Mouse (Mus musculus): ENCODE data around the gene Slc27a4. TPM values are rescaled to one million over a fixed set of nuclear protein-coding genes. Genes with fewer than 3 reads are reported as not detected.

Slc27a4 gene
- total and polyA plus RNA-seq, 2 experiments from 2014 or later: 8.4 to 28.2 TPM

GRCm38 (mm10) chr2:29815678-29816371, 13.4 kb downstream of the Slc27a4 start:
- DNase-seq (ENCODE audit: low spot score) (no peak), ATAC-seq (ENCODE audit: insufficient read depth, low read depth) (no peak)
- Histone ChIP-seq H3K4me1 (ENCODE audit: control insufficient read depth, insufficient read depth) (no peaks in the 10 kb centered on the region), H3K9ac (replicated peaks; ENCODE audit: low read depth, low read length) (no peak overlapping the region), H3K36me3 (replicated peaks; ENCODE audit: control insufficient read depth, insufficient read depth, low read length) (peaks cover 52% of the 10 kb centered on the region), H3K4me3 (ENCODE audit: low read depth, low read length) (no peak overlapping the region), H3K4me2 (ENCODE audit: low read depth, low read length) (no peak overlapping the region), H3K27ac (ENCODE audit: low read depth) (no peak overlapping the region), H3K27me3 (ENCODE audit: control insufficient read depth, insufficient read depth, low read length) (no peaks in the 10 kb centered on the region), H3K9me3 (replicated peaks; ENCODE audit: control insufficient read depth, low read length) (no peaks in the 10 kb centered on the region)
- TF ChIP-seq EP300 (IDR thresholded peaks at IDR 0.05; ENCODE audit: low read depth): no peak
- no peak for TF ChIP-seq CTCF (IDR thresholded peaks at IDR 0.05; ENCODE audit: low read depth)
- 77% methylated on average over 11 of the region's 11 CpGs for WGBS

GRCm38 (mm10) chr2:29817426-29818232, 15.2 kb downstream of the Slc27a4 start:
- H3K9ac ChIP-seq (replicated peaks; ENCODE audit: low read depth, low read length): no peak overlapping the region
- H3K27ac ChIP-seq (ENCODE audit: low read depth): no peak overlapping the region
- peaks cover 37% of the 10 kb centered on the region for H3K36me3 ChIP-seq (replicated peaks; ENCODE audit: control insufficient read depth, insufficient read depth, low read length)
- H3K4me2 ChIP-seq (ENCODE audit: low read depth, low read length): no peak overlapping the region
- H3K4me1 ChIP-seq (ENCODE audit: control insufficient read depth, insufficient read depth): no peaks in the 10 kb centered on the region
- ATAC-seq (ENCODE audit: insufficient read depth, low read depth) (peak; percentile 62; the same call in 1 of the 2 replicates), DNase-seq (ENCODE audit: low spot score) (peak; percentile 72)
- no peak overlapping the region for H3K4me3 ChIP-seq (ENCODE audit: low read depth, low read length)
- H3K27me3 ChIP-seq (ENCODE audit: control insufficient read depth, insufficient read depth, low read length): no peaks in the 10 kb centered on the region
- TF ChIP-seq EP300 (IDR thresholded peaks at IDR 0.05; ENCODE audit: low read depth): no peak
- TF ChIP-seq CTCF (IDR thresholded peaks at IDR 0.05; ENCODE audit: low read depth): peak; percentile 90
- H3K9me3 ChIP-seq (replicated peaks; ENCODE audit: control insufficient read depth, low read length): no peaks in the 10 kb centered on the region
- WGBS: 33% methylated on average over 8 of the region's 8 CpGs

GRCm38 (mm10) chr2:29819363-29819762, 16.9 kb downstream of the Slc27a4 start:
- Histone ChIP-seq H3K4me1 (ENCODE audit: control insufficient read depth, insufficient read depth) (no peaks in the 10 kb centered on the region), H3K4me2 (ENCODE audit: low read depth, low read length) (no peak overlapping the region), H3K9ac (replicated peaks; ENCODE audit: low read depth, low read length) (no peak overlapping the region), H3K27ac (ENCODE audit: low read depth) (no peak overlapping the region), H3K4me3 (ENCODE audit: low read depth, low read length) (no peak overlapping the region), H3K9me3 (replicated peaks; ENCODE audit: control insufficient read depth, low read length) (no peaks in the 10 kb centered on the region), H3K27me3 (ENCODE audit: control insufficient read depth, insufficient read depth, low read length) (no peaks in the 10 kb centered on the region), H3K36me3 (replicated peaks; ENCODE audit: control insufficient read depth, insufficient read depth, low read length) (peaks cover 22% of the 10 kb centered on the region)
- no peak for TF ChIP-seq EP300 (IDR thresholded peaks at IDR 0.05; ENCODE audit: low read depth)
- TF ChIP-seq CTCF (IDR thresholded peaks at IDR 0.05; ENCODE audit: low read depth): no peak
- WGBS: 40% methylated on average over 2 of the region's 2 CpGs
- no peak for ATAC-seq (ENCODE audit: insufficient read depth, low read depth)
- no peak for DNase-seq (ENCODE audit: low spot score)

GRCm38 (mm10) chr2:29820025-29820817, 17.8 kb downstream of the Slc27a4 start, which contains the start of gene Urm1:
Urm1 (plus strand) TSS chr2:29820075.
- Histone ChIP-seq H3K9me3 (replicated peaks; ENCODE audit: control insufficient read depth, low read length) (no peaks in the 10 kb centered on the region), H3K27me3 (ENCODE audit: control insufficient read depth, insufficient read depth, low read length) (no peaks in the 10 kb centered on the region), H3K27ac (ENCODE audit: low read depth) (peak within 1 kb of the TSS; percentile 83), H3K4me1 (ENCODE audit: control insufficient read depth, insufficient read depth) (no peaks in the 10 kb centered on the region), H3K9ac (replicated peaks; ENCODE audit: low read depth, low read length) (peak within 1 kb of the TSS; percentile 56), H3K36me3 (replicated peaks; ENCODE audit: control insufficient read depth, insufficient read depth, low read length) (peaks cover 15% of the 10 kb centered on the region), H3K4me3 (ENCODE audit: low read depth, low read length) (peak within 1 kb of the TSS; percentile 51), H3K4me2 (ENCODE audit: low read depth, low read length) (peak within 1 kb of the TSS; percentile 68)
- DNase-seq (ENCODE audit: low spot score) (peak; percentile 82), ATAC-seq (ENCODE audit: insufficient read depth, low read depth) (peak; percentile 57)
- no peak for TF ChIP-seq EP300 (IDR thresholded peaks at IDR 0.05; ENCODE audit: low read depth)
- no peak for TF ChIP-seq CTCF (IDR thresholded peaks at IDR 0.05; ENCODE audit: low read depth)
- 2% methylated on average over 35 of the region's 35 CpGs for WGBS

- Histone ChIP-seq H3K27ac (ENCODE audit: low read depth) (peak overlapping the region; percentile 86), H3K27me3 (ENCODE audit: control insufficient read depth, insufficient read depth, low read length) (no peaks in the 10 kb centered on the region), H3K9me3 (replicated peaks; ENCODE audit: control insufficient read depth, low read length) (no peaks in the 10 kb centered on the region), H3K9ac (replicated peaks; ENCODE audit: low read depth, low read length) (peak overlapping the region; percentile 48), H3K4me3 (ENCODE audit: low read depth, low read length) (peak overlapping the region; percentile 72), H3K4me1 (ENCODE audit: control insufficient read depth, insufficient read depth) (peaks cover 16% of the 10 kb centered on the region), H3K36me3 (replicated peaks; ENCODE audit: control insufficient read depth, insufficient read depth, low read length) (no peaks in the 10 kb centered on the region), H3K4me2 (ENCODE audit: low read depth, low read length) (peak overlapping the region; percentile 61)
- DNase-seq (ENCODE audit: low spot score) (peak; percentile 29), ATAC-seq (ENCODE audit: insufficient read depth, low read depth) (peak; percentile 12; the same call in 1 of the 2 replicates)
- TF ChIP-seq CTCF (IDR thresholded peaks at IDR 0.05; ENCODE audit: low read depth) (no peak), EP300 (IDR thresholded peaks at IDR 0.05; ENCODE audit: low read depth) (no peak)
- 14% methylated on average over 11 of the region's 11 CpGs for WGBS
Observed at GRCm38 (mm10) chr2:29826318-29826925, 24.0 kb downstream of the Slc27a4 start.

Data from heart, postnatal 0 days (tissue).